Mouse (Mus musculus): ENCODE results near the gene Klf7. TPM values are rescaled to one million over a fixed set of nuclear protein-coding genes. Genes with fewer than 3 reads are reported as not detected.

The Klf7 gene
- polyA plus RNA-seq (2016; fragmentation: Nextera tagmentation; extraction: Ambion mirVana), result 56.7 and 59.4 TPM in 2 replicates

GRCm38 (mm10) chr1:64121559-64122465, at the start of gene Klf7:
Gene Klf7, minus strand, starts transcription at chr1:64122282.
- no peaks in the 10 kb centered on the region for H3K36me3 ChIP-seq
- ATAC-seq (ENCODE audit: low FRiP score, low read depth), result peak; percentile 98
- no peaks in the 10 kb centered on the region for H3K27me3 ChIP-seq (replicated peaks)
- under 1% methylated on average over 82 of the region's 82 CpGs for WGBS
- peak within 1 kb of the TSS; percentile 72 for H3K4me2 ChIP-seq (replicated peaks)
- peak within 1 kb of the TSS; percentile 100 for H3K27ac ChIP-seq
- H3K9ac ChIP-seq, result peak within 1 kb of the TSS; percentile 99
- no peaks in the 10 kb centered on the region for H3K9me3 ChIP-seq
- H3K4me1 ChIP-seq, result peaks cover 22% of the 10 kb centered on the region; the same call in 1 of the 2 replicates
- H3K4me3 ChIP-seq, result peak within 1 kb of the TSS; percentile 70

- WGBS, result 45% methylated on average over 5 of the region's 5 CpGs
- H3K27ac ChIP-seq, result no peak overlapping the region
- no peaks in the 10 kb centered on the region for H3K9me3 ChIP-seq
- no peak overlapping the region for H3K4me2 ChIP-seq (replicated peaks)
- H3K27me3 ChIP-seq (replicated peaks), result no peaks in the 10 kb centered on the region
- H3K4me1 ChIP-seq, result no peaks in the 10 kb centered on the region
- no peak overlapping the region for H3K9ac ChIP-seq
- no peak for ATAC-seq (ENCODE audit: low FRiP score, low read depth)
- no peak overlapping the region for H3K4me3 ChIP-seq
- H3K36me3 ChIP-seq, result no peaks in the 10 kb centered on the region
Observed at GRCm38 (mm10) chr1:64164526-64165062, 42.5 kb upstream of the Klf7 start.

DNA sequence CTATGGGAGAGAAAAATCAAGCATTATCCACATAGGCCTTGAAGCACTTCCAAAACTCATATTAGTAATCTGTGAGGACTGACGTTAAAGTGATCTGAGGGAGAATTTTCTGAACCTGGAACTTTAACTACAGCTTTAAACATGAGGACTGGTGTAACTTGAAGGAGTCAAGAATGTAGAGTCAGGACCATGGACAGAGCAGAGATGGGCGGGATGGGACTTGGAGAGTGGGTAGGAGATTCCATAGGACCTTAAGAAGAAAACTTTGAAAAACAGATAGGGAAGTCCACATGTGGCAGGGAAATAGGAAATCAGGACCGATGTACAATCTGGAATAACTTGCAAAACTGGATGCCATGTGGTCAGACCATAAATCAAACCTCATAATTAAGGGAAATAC, 36.7 kb upstream of the Klf7 start:
- no peaks in the 10 kb centered on the region for H3K4me1 ChIP-seq
- WGBS, result 56% methylated on average over 3 of the region's 3 CpGs
- no peak overlapping the region for H3K4me2 ChIP-seq (replicated peaks)
- no peak for ATAC-seq (ENCODE audit: low FRiP score, low read depth)
- no peak overlapping the region for H3K9ac ChIP-seq
- H3K4me3 ChIP-seq, result no peak overlapping the region
- no peaks in the 10 kb centered on the region for H3K27me3 ChIP-seq (replicated peaks)
- no peaks in the 10 kb centered on the region for H3K36me3 ChIP-seq
- no peak overlapping the region for H3K27ac ChIP-seq
- no peaks in the 10 kb centered on the region for H3K9me3 ChIP-seq

DNA sequence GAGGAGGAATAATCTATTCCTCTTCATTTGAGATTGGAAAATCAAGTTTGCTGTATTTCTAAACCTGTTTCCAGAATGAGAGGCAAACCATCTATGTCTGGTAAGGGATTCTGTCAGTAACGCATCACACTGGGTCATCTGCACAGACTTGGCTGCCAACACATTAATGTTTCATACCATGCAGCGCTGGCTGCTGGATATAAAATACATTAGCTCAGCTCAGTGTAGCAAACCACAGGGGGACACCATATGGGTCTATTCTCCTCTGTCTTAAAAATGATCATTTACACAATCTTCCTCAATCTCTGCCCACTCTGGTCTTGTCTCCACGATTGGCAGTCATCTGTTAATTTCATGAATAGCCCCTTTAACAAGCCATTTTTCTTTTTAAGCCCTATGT, 27.1 kb upstream of the Klf7 start:
- no peak for ATAC-seq (ENCODE audit: low FRiP score, low read depth)
- no peak overlapping the region for H3K4me2 ChIP-seq (replicated peaks)

DNA sequence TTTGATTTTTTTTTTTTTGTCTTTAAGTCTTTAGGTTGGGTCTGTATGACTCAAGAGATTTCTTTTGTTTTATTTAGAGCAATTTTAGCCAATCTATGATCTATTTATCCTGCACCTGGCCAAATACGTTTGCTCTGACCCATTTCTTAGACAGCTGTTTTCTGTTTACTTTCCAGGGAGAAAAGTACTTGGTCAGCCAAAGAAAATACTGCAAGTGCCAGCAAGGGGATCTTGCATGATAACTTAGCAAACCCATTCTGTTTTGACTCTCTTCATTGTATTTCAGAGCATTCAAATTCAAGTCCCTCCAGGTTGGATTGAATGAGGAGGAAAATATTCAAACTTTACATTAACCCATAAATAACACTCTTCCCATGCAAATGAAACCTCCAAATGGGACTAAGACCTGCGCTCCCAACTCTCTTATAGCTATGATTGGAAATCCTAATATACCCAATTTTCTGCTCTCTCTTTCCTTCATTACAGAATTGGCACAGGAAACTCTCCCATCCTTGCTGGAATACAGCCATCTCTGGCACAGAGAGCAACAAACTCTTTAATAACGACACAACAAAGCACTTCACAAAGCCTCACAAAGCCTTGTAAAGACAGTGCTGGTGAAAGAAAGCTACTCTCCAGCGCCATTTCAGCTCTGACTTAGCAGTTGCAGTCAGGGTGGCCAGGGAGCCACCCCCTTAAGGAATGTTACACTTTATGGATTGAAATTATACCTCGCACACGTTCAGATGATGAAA, 20.8 kb upstream of the Klf7 start:
- Histone ChIP-seq H3K36me3 (no peaks in the 10 kb centered on the region), H3K4me3 (no peak overlapping the region), H3K9ac (no peak overlapping the region), H3K27ac (no peak overlapping the region), H3K27me3 (replicated peaks) (no peaks in the 10 kb centered on the region), H3K4me2 (replicated peaks) (no peak overlapping the region), H3K4me1 (no peaks in the 10 kb centered on the region), H3K9me3 (no peaks in the 10 kb centered on the region)
- ATAC-seq (ENCODE audit: low FRiP score, low read depth), result no peak
- WGBS, result 62% methylated on average over 6 of the region's 6 CpGs

More for the DNA sequence above, 27.1 kb upstream of the Klf7 start:
- H3K4me3 ChIP-seq, result no peak overlapping the region
- H3K36me3 ChIP-seq, result no peaks in the 10 kb centered on the region
- H3K27ac ChIP-seq, result no peak overlapping the region
- no peaks in the 10 kb centered on the region for H3K4me1 ChIP-seq
- WGBS, result 74% methylated on average over 3 of the region's 3 CpGs
- H3K9ac ChIP-seq, result no peak overlapping the region
- H3K27me3 ChIP-seq (replicated peaks), result no peaks in the 10 kb centered on the region
- no peaks in the 10 kb centered on the region for H3K9me3 ChIP-seq

- no peak overlapping the region for H3K4me3 ChIP-seq
- H3K9ac ChIP-seq, result no peak overlapping the region
- WGBS, result 80% methylated on average over 1 of the region's 1 CpGs
- no peak for ATAC-seq (ENCODE audit: low FRiP score, low read depth)
- H3K4me2 ChIP-seq (replicated peaks), result no peak overlapping the region
- no peaks in the 10 kb centered on the region for H3K36me3 ChIP-seq
- H3K27me3 ChIP-seq (replicated peaks), result no peaks in the 10 kb centered on the region
- H3K9me3 ChIP-seq, result no peaks in the 10 kb centered on the region
- no peak overlapping the region for H3K27ac ChIP-seq
- H3K4me1 ChIP-seq, result no peaks in the 10 kb centered on the region
Observed at GRCm38 (mm10) chr1:64134439-64134838, 12.4 kb upstream of the Klf7 start.

DNA sequence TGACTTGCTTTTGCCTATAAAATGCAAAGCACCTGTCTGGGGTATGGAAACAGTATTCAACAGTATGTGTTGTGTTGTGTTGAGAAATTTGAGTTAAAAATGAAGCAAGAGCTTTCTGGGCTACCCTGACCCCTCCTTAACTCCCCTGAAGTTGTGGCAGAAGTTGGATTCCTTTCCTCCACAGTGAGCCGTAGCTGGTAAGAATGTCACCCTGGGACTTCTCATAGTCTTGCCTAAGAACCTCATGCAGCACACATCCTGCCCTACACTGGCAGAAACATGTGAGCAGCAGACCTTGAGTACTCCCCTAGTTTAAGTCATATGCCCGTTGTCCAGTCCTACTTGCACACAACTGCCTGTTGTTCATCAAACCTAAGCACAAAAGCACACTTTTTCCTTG, 4.7 kb upstream of the Klf7 start:
- no peaks in the 10 kb centered on the region for H3K36me3 ChIP-seq
- no peak overlapping the region for H3K27ac ChIP-seq
- no peaks in the 10 kb centered on the region for H3K9me3 ChIP-seq
- no peak overlapping the region for H3K4me2 ChIP-seq (replicated peaks)
- 81% methylated on average over 2 of the region's 2 CpGs for whole genome bisulfite sequencing
- H3K9ac ChIP-seq, result no peak overlapping the region
- 0 out of 2 replicates have a peak, but pooled peaks cover 4% of the 10 kb centered on the region for H3K4me1 ChIP-seq
- H3K27me3 ChIP-seq (replicated peaks), result no peaks in the 10 kb centered on the region
- no peak overlapping the region for H3K4me3 ChIP-seq
- ATAC-seq (ENCODE audit: low FRiP score, low read depth), result no peak

GRCm38 (mm10) chr1:64122466-64122830, 366 bp upstream of the Klf7 start:
- WGBS, result 26% methylated on average over 9 of the region's 9 CpGs
- H3K27me3 ChIP-seq (replicated peaks), result no peaks in the 10 kb centered on the region
- peak overlapping the region; percentile 100 for H3K27ac ChIP-seq
- H3K4me2 ChIP-seq (replicated peaks), result peak overlapping the region; percentile 72
- 0 out of 2 replicates have a peak, but pooled peaks cover 18% of the 10 kb centered on the region for H3K4me1 ChIP-seq
- no peak for ATAC-seq (ENCODE audit: low FRiP score, low read depth)
- no peaks in the 10 kb centered on the region for H3K36me3 ChIP-seq
- peak overlapping the region; percentile 70 for H3K4me3 ChIP-seq
- peak overlapping the region; percentile 99 for H3K9ac ChIP-seq
- no peaks in the 10 kb centered on the region for H3K9me3 ChIP-seq

GRCm38 (mm10) chr1:64120811-64121515, 1.1 kb downstream of the Klf7 start:
- Histone ChIP-seq H3K4me3 (peak overlapping the region; percentile 70), H3K27me3 (replicated peaks) (no peaks in the 10 kb centered on the region), H3K27ac (peak overlapping the region; percentile 100), H3K36me3 (no peaks in the 10 kb centered on the region), H3K4me2 (replicated peaks) (peak overlapping the region; percentile 72), H3K9ac (peak overlapping the region; percentile 83), H3K9me3 (no peaks in the 10 kb centered on the region), H3K4me1 (peaks cover 27% of the 10 kb centered on the region)
- peak; percentile 59 for ATAC-seq (ENCODE audit: low FRiP score, low read depth)
- WGBS, result under 1% methylated on average over 25 of the region's 25 CpGs

DNA sequence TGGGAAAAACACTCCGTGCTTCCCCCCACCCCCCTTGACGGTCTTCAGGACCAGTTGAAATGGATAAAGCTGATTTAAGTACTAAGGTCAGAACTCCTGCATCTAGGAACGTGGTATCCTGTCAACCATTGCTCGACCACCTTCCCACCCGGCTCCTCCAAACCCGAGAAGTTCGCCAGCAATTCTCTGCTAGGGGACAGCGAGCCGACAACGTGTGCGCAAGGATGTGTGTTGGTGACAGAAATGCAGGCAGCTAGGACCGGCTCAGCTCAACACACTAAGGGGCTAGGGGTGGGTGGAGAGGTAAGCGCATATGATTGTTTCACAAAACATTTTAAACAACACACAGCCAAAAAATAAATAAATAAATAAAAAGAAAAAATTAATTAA, 1.7 kb downstream of the Klf7 start:
- peaks cover 32% of the 10 kb centered on the region for H3K4me1 ChIP-seq
- peak overlapping the region; percentile 83 for H3K9ac ChIP-seq
- peak overlapping the region; percentile 70 for H3K4me3 ChIP-seq
- H3K9me3 ChIP-seq, result no peaks in the 10 kb centered on the region
- H3K4me2 ChIP-seq (replicated peaks), result peak overlapping the region; percentile 72
- H3K27me3 ChIP-seq (replicated peaks), result no peaks in the 10 kb centered on the region
- peak overlapping the region; percentile 100 for H3K27ac ChIP-seq
- no peak for ATAC-seq (ENCODE audit: low FRiP score, low read depth)
- H3K36me3 ChIP-seq, result no peaks in the 10 kb centered on the region
- WGBS, result 0% methylated on average over 13 of the region's 13 CpGs

DNA sequence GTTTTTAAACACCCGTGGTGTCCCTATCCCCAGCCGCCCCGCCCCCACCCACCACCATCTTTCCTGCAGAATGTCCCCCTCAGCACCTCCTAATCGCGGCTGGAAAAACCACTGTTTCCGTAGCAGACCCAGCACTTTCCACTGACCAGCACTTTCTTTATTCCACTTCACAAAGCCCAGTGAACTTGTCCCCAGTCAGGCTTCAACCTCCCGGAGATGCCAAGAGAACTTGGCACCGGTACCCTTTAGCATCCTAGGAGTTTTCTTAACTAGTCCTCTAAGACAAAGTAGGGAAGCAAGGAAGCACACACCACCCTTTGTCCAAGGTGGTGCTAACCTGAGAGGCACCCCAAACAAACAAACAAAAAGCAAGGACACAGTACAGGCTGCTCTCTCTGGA, 2.2 kb downstream of the Klf7 start:
- peak overlapping the region; percentile 72 for H3K4me2 ChIP-seq (replicated peaks)
- H3K27me3 ChIP-seq (replicated peaks), result no peaks in the 10 kb centered on the region
- H3K4me1 ChIP-seq, result peaks cover 36% of the 10 kb centered on the region
- no peaks in the 10 kb centered on the region for H3K9me3 ChIP-seq
- peak overlapping the region; percentile 100 for H3K27ac ChIP-seq
- H3K36me3 ChIP-seq, result no peaks in the 10 kb centered on the region
- H3K9ac ChIP-seq, result peak overlapping the region; percentile 83
- 3% methylated on average over 8 of the region's 8 CpGs for WGBS
- H3K4me3 ChIP-seq, result peak overlapping the region; percentile 70
- ATAC-seq (ENCODE audit: low FRiP score, low read depth), result no peak

Data from neural tube, embryonic 12.5 days (tissue).